Mouse (Mus musculus) layer of hippocampus, adult 8-10 months (tissue): ENCODE measurements around the gene Ocel1. TPM values are rescaled to one million over a fixed set of nuclear protein-coding genes. Genes with fewer than 3 reads are reported as not detected.

Experiments used
- DNase-seq, 2 experiments: peaks; one replicate each; pipeline ENCODE4 v3.0.0; 2022; ENCODE audit warnings: low spot score in 2 of 2
- total RNA-seq, 4 experiments: library from RNA; stranded (reverse); gene quantifications; 2 replicates each; pipeline ENCODE4 v1.2.4; 2022

Ocel1 gene
- total RNA-seq, 4 experiments from 2014 or later = 10.3 to 15.9 (median 14.1) TPM

GRCm38 (mm10) chr8:71379512-71380075 lies 8.5 kb downstream of the Ocel1 start:
- no peak for DNase-seq

GRCm38 (mm10) chr8:71380178-71381171 lies 9.4 kb downstream of the Ocel1 start:
- DNase-seq = no peak

- no peak for DNase-seq
Observed at GRCm38 (mm10) chr8:71381421-71381970, 10.4 kb downstream of the Ocel1 start, which contains the start of gene Nr2f6. Gene Nr2f6, minus strand, starts transcription at chr8:71381960.

- DNase-seq = peak in 1 of 2 experiments; percentile 62
Observed at GRCm38 (mm10) chr8:71381971-71382961, 11.2 kb downstream of the Ocel1 start.

- DNase-seq = no peak
Observed at GRCm38 (mm10) chr8:71383396-71383795, 12.3 kb downstream of the Ocel1 start.

- DNase-seq = no peak
Observed at GRCm38 (mm10) chr8:71383860-71384259, 12.8 kb downstream of the Ocel1 start.

- DNase-seq = no peak
Observed at GRCm38 (mm10) chr8:71385212-71385835, 14.2 kb downstream of the Ocel1 start.

- no peak for DNase-seq
Observed at GRCm38 (mm10) chr8:71388267-71388666, 17.2 kb downstream of the Ocel1 start.

GRCm38 (mm10) chr8:71391696-71392095 lies 20.6 kb downstream of the Ocel1 start:
- DNase-seq = no peak

GRCm38 (mm10) chr8:71392391-71392790 lies 21.3 kb downstream of the Ocel1 start:
- no peak for DNase-seq

- no peak for DNase-seq
Observed at GRCm38 (mm10) chr8:71392871-71393270, 21.8 kb downstream of the Ocel1 start.

- DNase-seq = peak in 1 of 2 experiments; percentile 8
Observed at GRCm38 (mm10) chr8:71394481-71394880, 23.4 kb downstream of the Ocel1 start.

- no peak for DNase-seq
Observed at GRCm38 (mm10) chr8:71395071-71395470, 24.0 kb downstream of the Ocel1 start.

GRCm38 (mm10) chr8:71395629-71396028 lies 24.5 kb downstream of the Ocel1 start, which contains the start of gene Ushbp1:
Gene Ushbp1, minus strand, starts transcription at chr8:71395802.
- peak in 1 of 2 experiments; percentile 11 for DNase-seq

GRCm38 (mm10) chr8:71396639-71397305 lies 25.7 kb downstream of the Ocel1 start, which contains the start of gene Babam1:
Gene Babam1, plus strand, starts transcription at chr8:71396861.
- peak; percentile 94 to 96 for DNase-seq

- peak in 1 of 2 experiments; percentile 15 for DNase-seq
Observed at GRCm38 (mm10) chr8:71397701-71398100, 26.6 kb downstream of the Ocel1 start.

GRCm38 (mm10) chr8:71400826-71401225 lies 29.7 kb downstream of the Ocel1 start:
- peak in 1 of 2 experiments; percentile 3 for DNase-seq

- DNase-seq = peak in 1 of 2 experiments; percentile 9
Observed at GRCm38 (mm10) chr8:71401454-71401853, 30.4 kb downstream of the Ocel1 start.

GRCm38 (mm10) chr8:71402446-71402964 lies 31.4 kb downstream of the Ocel1 start:
- no peak for DNase-seq
